Mouse (Mus musculus) embryonic facial prominence, embryonic 13.5 days (tissue): ENCODE measurements at regions not wholly inside any gene's neighbourhood (a gene's known extent, or its start where the extent isn't known, plus 50 kb on each side); places are given as distances from the start of the nearest gene placed in this dataset.

Experiments
- ATAC-seq: fragments of 200-750 bp; cut with Nextera tagmentation; 2 replicates; pipeline ENCODE4 v1.8.0; 2017; ENCODE audit warnings: low read depth; ENCODE audit not compliant: insufficient number of reproducible peaks, insufficient read depth, low FRiP score, low TSS enrichment
- H3K27ac ChIP-seq: fragments of 300-500 bp; sonication (generic); 2 replicates; pipeline ENCODE4 v1.5.1; 2015; ENCODE audit warnings: moderate library complexity, mild to moderate bottlenecking, inconsistent platforms
- H3K27me3 ChIP-seq: fragments of 300-500 bp; sonication (generic); 2 replicates; pipeline ENCODE4 v1.6.1; 2015; ENCODE audit warnings: mild to moderate bottlenecking, inconsistent platforms
- H3K36me3 ChIP-seq: fragments of 300-500 bp; sonication (generic); 2 replicates; pipeline ENCODE4 v1.6.1; 2015; ENCODE audit warnings: mild to moderate bottlenecking, inconsistent platforms
- H3K4me1 ChIP-seq: fragments of 300-500 bp; sonication (generic); 2 replicates; pipeline ENCODE4 v1.6.1; 2015; ENCODE audit warnings: inconsistent platforms
- H3K4me2 ChIP-seq: fragments of 300-500 bp; sonication (generic); 2 replicates; pipeline ENCODE4 v1.6.1; 2015; ENCODE audit warnings: moderate library complexity, mild to moderate bottlenecking, inconsistent platforms
- H3K4me3 ChIP-seq: fragments of 300-500 bp; sonication (generic); 2 replicates; pipeline ENCODE4 v1.5.1; 2015; ENCODE audit warnings: mild to moderate bottlenecking, inconsistent platforms
- H3K9ac ChIP-seq: fragments of 300-500 bp; sonication (generic); 2 replicates; pipeline ENCODE4 v1.6.1; 2015; ENCODE audit warnings: mild to moderate bottlenecking, inconsistent platforms
- H3K9me3 ChIP-seq: fragments of 300-500 bp; sonication (generic); 2 replicates; pipeline ENCODE4 v1.6.1; 2016; ENCODE audit warnings: inconsistent platforms
- WGBS: fragments of 180-500 bp; shearing (Covaris S2); methylation state at CpG from one replicate; pipeline ENCODE4 v1.1.7; 2015; ENCODE audit warnings: mixed read lengths; 5-methylcytosine and 5-hydroxymethylcytosine counted together

DNA sequence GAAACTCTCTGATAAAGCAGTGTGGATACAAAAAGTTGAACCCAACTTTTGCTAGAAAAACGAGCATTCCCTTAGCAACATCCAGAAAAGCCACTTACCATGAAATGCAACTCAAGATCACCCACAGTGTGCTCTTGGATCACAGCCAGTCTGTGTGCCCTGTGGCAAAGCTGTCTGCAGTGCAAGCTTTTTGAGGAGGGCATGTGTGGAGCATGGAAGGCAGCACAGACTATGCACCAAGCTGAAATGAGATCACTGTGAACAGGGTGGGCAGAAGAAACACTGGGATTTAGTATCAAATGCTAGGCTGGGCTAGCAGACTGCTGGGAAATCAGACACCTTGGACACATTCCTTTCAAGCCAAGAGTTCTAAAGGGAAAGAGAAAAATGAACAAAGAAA, 162.4 kb downstream of the Sim1 start:
- H3K9me3 ChIP-seq, result no peaks in the 10 kb centered on the region
- no peaks in the 10 kb centered on the region for H3K27me3 ChIP-seq
- no peak overlapping the region for H3K9ac ChIP-seq
- ATAC-seq, result peak; percentile 86
- 12% methylated on average over 1 of the region's 1 CpGs for WGBS
- no peak overlapping the region for H3K4me2 ChIP-seq
- H3K4me3 ChIP-seq, result no peak overlapping the region
- H3K27ac ChIP-seq, result no peak overlapping the region; the same call in 1 of the 2 replicates
- H3K4me1 ChIP-seq, result peaks cover 5% of the 10 kb centered on the region
- H3K36me3 ChIP-seq, result no peaks in the 10 kb centered on the region

DNA sequence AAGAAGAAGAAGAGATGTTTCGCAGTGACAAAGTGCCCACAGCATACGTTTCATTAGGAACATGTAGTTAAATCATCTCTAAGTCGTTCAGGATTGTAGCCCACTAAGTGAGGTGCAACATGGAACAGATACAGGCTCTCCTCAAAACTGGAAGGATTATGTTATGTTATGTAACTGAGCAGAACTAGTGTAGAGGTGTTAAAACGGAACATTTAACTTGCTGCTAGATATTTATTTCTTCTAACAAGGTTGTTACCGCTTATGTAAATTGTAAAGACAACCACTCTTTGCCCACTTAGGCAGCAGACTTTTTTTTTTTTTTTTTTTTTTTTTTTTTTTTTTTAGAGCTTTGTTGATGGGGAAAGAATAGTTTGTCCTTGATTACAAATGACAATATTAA, 163.8 kb downstream of the Sim1 start:
- no peaks in the 10 kb centered on the region for H3K27me3 ChIP-seq
- H3K9me3 ChIP-seq, result no peaks in the 10 kb centered on the region
- peaks cover 5% of the 10 kb centered on the region for H3K4me1 ChIP-seq
- no peak for ATAC-seq
- no peak overlapping the region for H3K27ac ChIP-seq
- WGBS, result 83% methylated on average over 5 of the region's 5 CpGs
- no peaks in the 10 kb centered on the region for H3K36me3 ChIP-seq
- H3K9ac ChIP-seq, result no peak overlapping the region
- H3K4me2 ChIP-seq, result no peak overlapping the region
- no peak overlapping the region for H3K4me3 ChIP-seq

DNA sequence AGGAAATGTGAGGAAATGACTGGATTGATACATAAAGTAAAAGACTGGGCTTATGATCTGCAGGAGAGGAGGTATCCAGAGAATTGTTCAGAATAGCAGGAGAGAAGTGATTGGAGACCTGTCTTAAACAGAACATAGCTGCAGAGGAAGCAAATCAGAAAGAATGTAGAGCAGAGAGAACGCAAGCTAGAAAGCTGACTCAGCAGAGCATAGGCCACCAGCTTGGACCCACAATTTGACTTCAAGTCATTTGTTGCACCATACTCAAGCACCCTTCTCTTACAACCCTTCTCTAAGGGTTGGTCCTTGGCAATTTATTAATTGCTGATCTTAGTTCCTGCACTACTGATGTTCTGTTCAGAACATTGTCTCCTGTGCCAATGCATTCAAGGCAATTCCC, 207.0 kb downstream of the Sim1 start:
- H3K9ac ChIP-seq, result no peak overlapping the region

DNA sequence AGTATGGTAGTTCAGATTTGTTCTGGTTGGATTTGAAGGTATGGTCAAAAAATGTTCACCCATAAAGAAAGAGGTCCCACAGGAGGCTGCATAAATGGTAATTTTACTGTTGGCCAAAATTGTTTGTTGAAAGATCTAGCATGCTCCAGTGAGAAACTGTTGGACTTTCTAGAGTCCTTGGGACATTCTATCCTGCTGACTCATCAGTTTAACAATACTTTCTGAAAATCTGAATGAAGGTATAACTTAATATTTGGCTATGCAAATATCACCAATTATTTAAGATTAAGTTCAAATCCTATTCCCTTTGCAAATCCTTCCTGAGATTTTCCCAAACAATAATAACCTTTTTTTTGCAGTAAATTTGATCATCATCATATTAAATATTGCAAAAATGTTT, 257.3 kb downstream of the Sim1 start:
- Histone ChIP-seq H3K4me3 (no peak overlapping the region), H3K36me3 (no peaks in the 10 kb centered on the region), H3K9ac (no peak overlapping the region), H3K4me2 (no peak overlapping the region), H3K9me3 (no peaks in the 10 kb centered on the region), H3K27ac (no peak overlapping the region), H3K27me3 (no peaks in the 10 kb centered on the region), H3K4me1 (peaks cover 4% of the 10 kb centered on the region; the same call in 1 of the 2 replicates)
- no peak for ATAC-seq

More for the DNA sequence above, 207.0 kb downstream of the Sim1 start:
- no peak overlapping the region for H3K4me2 ChIP-seq
- H3K9me3 ChIP-seq, result no peaks in the 10 kb centered on the region
- no peak overlapping the region for H3K27ac ChIP-seq
- H3K36me3 ChIP-seq, result no peaks in the 10 kb centered on the region
- H3K27me3 ChIP-seq, result no peaks in the 10 kb centered on the region
- WGBS, result 84% methylated on average over 1 of the region's 1 CpGs
- no peak for ATAC-seq
- H3K4me1 ChIP-seq, result no peaks in the 10 kb centered on the region
- H3K4me3 ChIP-seq, result no peak overlapping the region

DNA sequence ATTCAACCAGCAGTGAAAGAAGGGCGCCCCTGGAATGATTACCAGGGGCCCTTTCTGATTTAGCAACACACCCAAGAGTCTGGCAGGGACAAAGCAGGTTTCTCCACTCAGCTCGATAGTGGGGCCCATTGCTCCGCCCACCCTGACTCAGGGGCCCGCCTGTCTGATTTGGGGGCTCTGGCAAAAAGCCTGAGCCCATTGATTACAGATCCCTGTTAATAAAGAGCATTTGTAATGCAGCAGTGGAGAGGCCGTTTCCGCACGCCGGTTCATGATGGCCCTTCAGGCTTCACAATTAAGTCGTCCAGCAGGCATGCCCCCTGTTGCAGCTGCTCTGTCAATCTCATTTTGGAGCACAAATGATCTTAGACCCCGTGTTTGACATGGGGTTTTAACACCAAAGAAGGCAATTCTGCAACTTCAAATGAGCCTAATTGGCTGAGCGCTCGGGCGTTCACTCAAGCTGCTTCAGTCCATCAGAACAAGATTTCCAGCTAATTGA, 259.0 kb downstream of the Sim1 start:
- 6% methylated on average over 13 of the region's 13 CpGs for WGBS
- Histone ChIP-seq H3K27me3 (no peaks in the 10 kb centered on the region), H3K4me1 (peaks cover 4% of the 10 kb centered on the region; the same call in 1 of the 2 replicates), H3K36me3 (no peaks in the 10 kb centered on the region), H3K9ac (0 out of 2 replicates have a peak overlapping the region, but pooled peaks have one; percentile 7), H3K27ac (no peak overlapping the region), H3K4me2 (peak overlapping the region; percentile 54), H3K4me3 (peak overlapping the region; percentile 24), H3K9me3 (no peaks in the 10 kb centered on the region)
- ATAC-seq, result no peak

DNA sequence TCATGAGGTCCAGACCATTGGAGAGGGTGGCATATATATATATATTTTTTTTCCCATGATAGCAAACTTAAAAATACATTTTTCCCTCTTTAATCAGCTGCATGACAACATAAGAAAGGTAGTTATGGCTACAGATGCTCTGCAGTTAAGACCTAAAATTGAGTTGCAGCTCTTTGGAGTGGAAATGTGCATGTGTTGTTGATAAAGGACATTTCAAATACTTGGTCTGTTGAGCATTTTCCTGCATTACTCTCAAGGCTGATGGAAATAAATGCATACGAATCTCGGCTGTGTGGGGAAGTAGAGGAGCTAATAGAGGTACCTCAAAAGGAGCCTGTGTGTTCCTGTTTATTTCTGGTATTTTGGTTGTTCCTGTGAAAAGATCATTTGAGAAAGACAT, 259.5 kb downstream of the Sim1 start:
- WGBS, result 13% methylated on average over 2 of the region's 2 CpGs
- Histone ChIP-seq H3K27me3 (no peaks in the 10 kb centered on the region), H3K9ac (no peak overlapping the region), H3K27ac (no peak overlapping the region), H3K36me3 (no peaks in the 10 kb centered on the region), H3K4me3 (no peak overlapping the region), H3K4me2 (peak overlapping the region; percentile 54), H3K9me3 (no peaks in the 10 kb centered on the region), H3K4me1 (peaks cover 4% of the 10 kb centered on the region; the same call in 1 of the 2 replicates)
- no peak for ATAC-seq

DNA sequence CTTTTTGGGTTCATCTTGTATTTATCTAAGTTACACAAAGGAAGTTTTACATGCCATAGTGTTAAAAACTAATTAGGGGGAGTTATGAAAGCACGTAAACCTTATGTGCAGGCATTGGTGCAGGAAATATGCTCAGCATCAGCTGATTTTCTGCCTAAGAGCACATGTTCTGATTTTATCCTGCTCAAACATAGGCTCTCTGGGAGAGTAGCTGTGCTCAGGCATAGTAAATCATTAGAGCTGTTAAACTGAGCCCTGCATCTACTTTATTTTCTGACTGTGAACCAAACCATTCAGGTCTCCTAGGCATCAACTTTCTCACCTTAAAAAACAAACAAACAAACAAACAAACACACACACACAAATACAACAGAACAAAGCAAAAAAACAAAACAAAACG, 260.2 kb downstream of the Sim1 start:
- peaks cover 4% of the 10 kb centered on the region; the same call in 1 of the 2 replicates for H3K4me1 ChIP-seq
- no peaks in the 10 kb centered on the region for H3K9me3 ChIP-seq
- H3K36me3 ChIP-seq, result no peaks in the 10 kb centered on the region
- H3K4me3 ChIP-seq, result no peak overlapping the region
- no peak overlapping the region for H3K27ac ChIP-seq
- H3K27me3 ChIP-seq, result no peaks in the 10 kb centered on the region
- no peak overlapping the region for H3K9ac ChIP-seq
- H3K4me2 ChIP-seq, result no peak overlapping the region
- WGBS, result 60% methylated on average over 2 of the region's 2 CpGs
- no peak for ATAC-seq

DNA sequence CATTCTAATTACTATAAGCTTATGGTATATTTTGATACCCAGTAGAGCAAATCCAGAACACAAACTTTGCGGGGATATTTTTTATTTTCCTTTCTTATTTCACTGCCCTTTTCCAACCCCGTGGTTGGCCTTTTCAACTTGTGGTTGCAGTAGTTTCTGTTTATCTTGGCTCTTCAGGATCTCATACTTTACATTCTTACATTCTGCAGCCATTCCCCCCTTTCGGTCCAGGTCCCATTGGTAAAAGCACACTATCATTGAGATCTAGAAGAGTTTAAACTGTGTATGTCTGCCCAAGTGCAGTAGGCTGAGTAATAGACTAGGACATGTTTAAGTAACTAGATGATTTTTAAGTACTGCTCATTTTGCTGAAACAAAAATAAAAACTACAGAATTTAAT, 279.1 kb downstream of the Sim1 start:
- H3K9me3 ChIP-seq, result no peaks in the 10 kb centered on the region
- H3K27me3 ChIP-seq, result no peaks in the 10 kb centered on the region
- 63% methylated on average over 3 of the region's 3 CpGs for WGBS
- no peak overlapping the region for H3K4me3 ChIP-seq
- no peak overlapping the region for H3K4me2 ChIP-seq
- ATAC-seq, result no peak
- no peaks in the 10 kb centered on the region for H3K4me1 ChIP-seq
- no peak overlapping the region for H3K9ac ChIP-seq
- H3K36me3 ChIP-seq, result no peaks in the 10 kb centered on the region
- no peak overlapping the region for H3K27ac ChIP-seq

DNA sequence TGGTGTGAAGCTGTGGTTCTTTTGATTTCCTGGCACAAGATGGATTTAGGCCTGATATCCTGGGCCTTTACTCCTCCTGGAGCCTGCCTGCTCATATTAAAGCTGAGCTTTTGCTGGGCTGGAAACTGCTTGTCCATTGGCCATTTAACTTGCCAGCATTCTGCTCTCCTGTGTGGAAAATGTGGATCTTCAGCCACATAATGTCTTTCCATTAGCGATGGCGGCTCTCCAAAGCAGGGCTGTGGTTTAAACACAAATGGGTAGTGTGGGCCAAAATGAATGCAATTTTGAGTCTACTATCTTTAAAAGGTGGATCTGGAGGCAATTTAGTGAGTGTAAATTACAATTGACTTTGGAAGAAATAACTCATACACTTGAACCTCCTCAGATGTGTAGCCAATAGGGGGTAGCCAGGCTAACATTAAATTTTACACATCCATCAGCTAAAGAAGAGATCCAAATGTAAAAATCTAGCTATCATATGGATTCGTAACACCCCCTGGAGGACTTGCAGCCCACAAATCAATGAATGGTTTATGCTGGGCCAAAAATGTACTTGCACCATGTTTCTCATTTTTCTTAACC, 281.5 kb downstream of the Sim1 start:
- no peaks in the 10 kb centered on the region for H3K36me3 ChIP-seq
- no peaks in the 10 kb centered on the region for H3K4me1 ChIP-seq
- no peak overlapping the region for H3K27ac ChIP-seq
- H3K4me3 ChIP-seq, result no peak overlapping the region
- no peaks in the 10 kb centered on the region for H3K9me3 ChIP-seq
- H3K27me3 ChIP-seq, result no peaks in the 10 kb centered on the region
- no peak overlapping the region for H3K9ac ChIP-seq
- no peak for ATAC-seq
- H3K4me2 ChIP-seq, result no peak overlapping the region
- 80% methylated on average over 3 of the region's 3 CpGs for WGBS

DNA sequence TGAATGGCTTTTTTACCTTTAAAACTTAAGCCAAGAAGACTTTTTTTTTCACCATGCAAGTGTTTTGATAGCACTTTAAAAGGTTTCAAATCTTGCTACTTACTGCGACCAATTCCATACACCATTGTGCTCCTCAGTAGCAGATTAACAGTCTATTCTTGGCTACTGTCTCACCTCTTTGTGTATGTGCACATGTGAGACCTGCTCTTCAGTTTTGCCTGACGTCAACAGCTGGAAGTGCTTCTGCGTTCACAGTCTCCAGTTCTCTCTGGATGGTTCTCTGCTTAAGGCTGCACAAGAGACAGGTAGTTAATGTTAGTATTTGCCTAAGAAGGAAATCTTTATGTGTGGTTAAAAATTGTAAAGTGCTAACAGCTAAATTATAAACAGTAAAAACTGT, 282.1 kb downstream of the Sim1 start:
- no peak overlapping the region for H3K4me2 ChIP-seq
- H3K36me3 ChIP-seq, result no peaks in the 10 kb centered on the region
- H3K27me3 ChIP-seq, result no peaks in the 10 kb centered on the region
- 68% methylated on average over 3 of the region's 3 CpGs for WGBS
- no peaks in the 10 kb centered on the region for H3K4me1 ChIP-seq
- H3K9ac ChIP-seq, result no peak overlapping the region
- H3K4me3 ChIP-seq, result no peak overlapping the region
- no peaks in the 10 kb centered on the region for H3K9me3 ChIP-seq
- ATAC-seq, result no peak
- no peak overlapping the region for H3K27ac ChIP-seq

DNA sequence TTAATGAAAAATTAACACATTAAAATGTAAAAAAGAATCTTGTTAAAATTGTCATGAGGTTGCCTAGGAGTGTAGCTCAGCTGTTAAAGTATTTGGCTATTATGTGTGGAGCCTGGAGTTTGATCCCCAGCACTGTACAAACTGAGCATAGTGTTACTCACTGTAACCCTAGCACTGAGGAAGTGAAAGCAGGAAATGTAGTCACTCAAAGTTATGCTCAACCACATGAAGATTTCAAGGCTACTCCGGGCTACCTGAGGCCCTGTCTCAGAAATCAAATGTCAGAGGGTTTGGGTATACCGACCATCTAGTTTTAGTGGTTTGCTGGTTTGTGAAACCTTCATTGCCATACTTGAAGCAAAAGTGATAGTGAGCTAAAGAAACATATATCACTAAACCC, 287.2 kb downstream of the Sim1 start:
- no peaks in the 10 kb centered on the region for H3K9me3 ChIP-seq
- WGBS, result 84% methylated on average over 2 of the region's 2 CpGs
- H3K27ac ChIP-seq, result no peak overlapping the region
- H3K4me1 ChIP-seq, result no peaks in the 10 kb centered on the region
- no peak for ATAC-seq
- H3K27me3 ChIP-seq, result no peaks in the 10 kb centered on the region
- no peak overlapping the region for H3K4me3 ChIP-seq
- no peaks in the 10 kb centered on the region for H3K36me3 ChIP-seq
- no peak overlapping the region for H3K9ac ChIP-seq
- no peak overlapping the region for H3K4me2 ChIP-seq

DNA sequence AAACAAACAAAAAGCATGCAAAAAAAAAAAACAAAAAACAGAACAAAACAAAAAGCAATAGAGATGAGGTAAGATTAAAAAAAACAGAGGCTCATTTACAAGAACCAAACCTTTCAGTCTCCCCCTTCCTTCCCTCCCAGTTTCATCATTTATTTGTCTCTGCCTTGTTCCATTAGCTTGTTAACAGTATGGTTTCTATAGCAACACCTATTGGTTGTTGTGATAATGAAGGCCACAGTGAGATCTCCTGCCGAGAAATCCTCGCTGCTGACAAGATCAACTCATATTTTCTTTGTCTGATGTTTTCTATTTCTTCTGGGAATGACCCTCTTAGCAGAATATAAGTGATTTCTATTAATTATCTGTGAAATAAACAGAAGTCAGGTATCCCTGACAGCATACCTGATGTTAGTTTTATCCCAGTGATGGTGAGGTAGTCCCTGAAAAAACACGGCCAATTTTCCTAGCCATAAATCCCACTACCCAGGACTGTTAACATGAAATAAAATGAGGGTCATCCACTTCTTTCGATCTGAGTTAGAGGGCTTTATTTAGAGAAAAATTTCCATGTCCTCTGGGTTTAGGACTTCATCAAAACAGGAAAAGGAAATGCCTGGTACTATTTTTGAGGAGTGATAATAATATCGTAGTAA, 288.9 kb upstream of the Gm49339 start:
- Histone ChIP-seq H3K4me2 (no peak overlapping the region), H3K9ac (no peak overlapping the region), H3K27ac (no peak overlapping the region), H3K4me1 (no peaks in the 10 kb centered on the region), H3K9me3 (no peaks in the 10 kb centered on the region), H3K36me3 (no peaks in the 10 kb centered on the region), H3K4me3 (no peak overlapping the region), H3K27me3 (no peaks in the 10 kb centered on the region)
- 66% methylated on average over 5 of the region's 5 CpGs for WGBS
- no peak for ATAC-seq
